Mouse (Mus musculus) G1E-ER4 (cell line): Measurements from ENCODE around the gene Gli2. TPM values are rescaled to one million over a fixed set of nuclear protein-coding genes. Genes with fewer than 3 reads are reported as not detected.

Source experiments
- GATA1 ChIP-seq: IDR thresholded peaks from one replicate; pipeline ENCODE4 v1.8.0; 2012; ENCODE audit warnings: low read length, inconsistent platforms
- polyA plus RNA-seq: library from polyadenylated mRNA; stranded (reverse); fragments of >175 nt; gene quantifications from 2 replicates; pipeline ENCODE4 v1.2.3, GENCODE M21; 2012

Gene Gli2
- polyA plus RNA-seq, 1 experiment: not detected

- TF ChIP-seq GATA1: no peak
These were observed 70.6 kb downstream of the Gli2 start for GRCm38 (mm10) chr1:118982805-118983211.

- no peak for TF ChIP-seq GATA1
These were observed 71.2 kb downstream of the Gli2 start for GRCm38 (mm10) chr1:118981943-118982804.

DNA sequence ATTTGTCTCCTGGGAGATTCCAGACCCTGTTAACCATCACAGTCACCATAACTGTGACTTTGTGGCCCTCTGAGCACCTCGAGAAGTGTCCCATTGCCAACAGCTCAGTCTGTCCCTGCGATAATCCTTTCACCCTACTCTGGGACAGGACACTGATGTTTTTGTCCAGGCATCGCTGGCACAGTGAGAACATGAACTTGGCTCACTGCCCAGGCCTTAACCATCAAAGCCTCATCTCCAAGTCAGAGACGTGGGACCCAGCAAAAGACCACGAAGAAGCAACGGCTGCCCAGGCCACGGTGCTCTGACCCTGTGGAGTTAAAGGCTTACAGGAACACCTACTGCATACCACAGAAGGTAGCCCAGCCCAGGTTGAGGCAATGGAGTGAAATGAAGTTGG, 72.8 kb downstream of the Gli2 start:
- no peak for TF ChIP-seq GATA1

DNA sequence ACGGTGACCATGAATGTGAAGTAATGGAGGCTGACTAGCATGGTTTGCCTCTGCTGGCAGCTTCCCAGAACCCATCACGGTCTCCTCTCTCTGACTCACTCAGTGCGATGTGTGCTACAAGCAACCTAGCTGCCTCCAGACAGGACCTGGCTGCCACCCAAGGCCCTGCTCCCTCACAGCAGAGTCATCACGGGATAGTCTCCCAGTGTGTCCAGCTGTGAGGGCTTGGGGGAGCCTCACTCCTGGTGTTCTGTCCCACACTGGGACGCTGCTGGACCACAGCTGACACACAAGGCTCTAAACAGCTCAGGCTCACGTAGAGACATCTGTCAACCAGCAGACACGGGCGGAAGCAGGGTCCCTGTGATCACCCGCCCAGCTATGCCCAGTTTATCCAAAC, 76.8 kb downstream of the Gli2 start:
- TF ChIP-seq GATA1: no peak

- TF ChIP-seq GATA1: no peak
These were observed 78.0 kb downstream of the Gli2 start for GRCm38 (mm10) chr1:118975376-118975775.

DNA sequence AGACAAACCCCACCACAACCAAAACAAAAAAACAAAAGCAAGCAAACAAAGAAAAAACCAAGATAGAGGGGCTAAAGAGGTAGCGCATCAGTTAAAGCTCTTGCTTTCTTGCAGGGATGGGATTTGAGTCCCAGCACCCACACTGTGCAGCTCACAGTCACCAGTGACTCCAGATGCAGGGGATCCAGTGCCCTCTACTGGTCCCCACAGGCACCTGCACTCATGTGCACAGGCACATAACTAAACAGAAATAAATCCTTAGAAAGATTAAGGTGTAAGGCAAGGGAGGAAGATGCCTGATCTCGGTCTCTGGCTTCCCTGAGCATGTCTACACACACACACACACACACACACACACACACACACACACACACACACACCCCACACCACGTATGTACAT, 83.4 kb downstream of the Gli2 start:
- TF ChIP-seq GATA1: no peak

DNA sequence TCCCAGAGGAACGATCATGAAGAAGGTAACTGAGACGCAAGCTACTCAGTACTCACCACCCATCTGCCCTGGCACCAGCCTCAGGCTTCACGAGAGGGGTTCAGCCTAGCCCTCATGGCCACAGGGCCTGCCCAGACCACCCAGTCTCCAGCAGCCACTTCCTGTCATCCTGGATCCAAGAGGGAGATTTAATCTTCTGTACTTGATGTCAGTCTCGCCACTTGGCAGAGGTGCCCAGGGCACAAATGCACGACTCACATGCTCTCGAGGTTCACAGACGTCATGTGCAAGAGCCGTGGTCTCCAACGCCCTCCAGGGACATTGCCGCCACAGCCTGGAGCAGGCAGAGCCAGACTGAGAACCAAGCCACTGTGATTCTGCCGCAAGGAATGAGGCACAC, 84.0 kb downstream of the Gli2 start:
- no peak for TF ChIP-seq GATA1

DNA sequence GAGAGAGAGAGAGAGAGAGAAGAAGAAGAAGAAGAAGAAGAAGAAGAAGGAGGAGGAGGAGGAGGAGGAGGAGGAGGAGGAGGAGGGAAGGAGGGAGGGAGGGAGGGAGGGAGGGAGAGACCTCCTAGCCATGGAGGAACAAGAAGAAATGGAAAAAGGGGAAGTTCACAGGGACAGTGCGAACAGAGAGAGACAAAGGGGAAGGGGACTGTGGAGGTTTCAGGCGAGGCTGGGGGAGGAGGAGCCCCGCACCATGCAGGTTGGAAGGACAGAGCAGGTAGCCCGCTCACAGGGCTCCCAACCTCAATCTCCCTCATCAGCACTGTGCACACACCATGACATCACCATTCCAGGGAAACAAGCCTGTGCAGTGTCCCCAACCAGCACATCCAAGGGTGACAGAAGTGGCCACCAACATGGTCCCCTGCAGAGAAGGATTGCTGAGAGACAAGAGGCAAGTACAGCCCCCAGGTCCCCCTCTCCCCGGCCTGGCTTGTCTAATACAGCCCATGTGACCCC, 84.7 kb downstream of the Gli2 start:
- no peak for TF ChIP-seq GATA1

- TF ChIP-seq GATA1: no peak
These were observed 85.4 kb downstream of the Gli2 start for GRCm38 (mm10) chr1:118967976-118968375.

GRCm38 (mm10) chr1:118967281-118967680, 86.1 kb downstream of the Gli2 start:
- TF ChIP-seq GATA1: no peak

DNA sequence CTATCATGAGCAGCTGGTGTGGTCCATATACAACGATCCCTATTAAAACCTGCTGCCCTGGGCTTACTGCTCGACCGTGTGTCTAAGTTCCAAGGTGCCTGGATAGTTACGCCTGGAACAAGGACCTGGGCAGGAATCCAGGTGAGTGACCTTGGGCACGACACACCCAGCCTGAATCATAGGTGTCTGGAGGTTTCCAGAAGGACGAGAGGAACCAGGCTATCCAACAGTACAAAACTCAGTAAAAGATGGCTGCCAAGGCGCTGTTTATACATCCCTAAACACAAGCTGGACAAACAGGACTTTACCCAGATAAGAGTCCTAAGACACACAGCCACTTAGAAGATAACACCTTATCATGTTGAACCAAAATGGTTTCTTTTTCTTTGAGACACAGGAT, 94.8 kb downstream of the Gli2 start:
- no peak for TF ChIP-seq GATA1

GRCm38 (mm10) chr1:118955791-118956190, 97.6 kb downstream of the Gli2 start:
- TF ChIP-seq GATA1: no peak

DNA sequence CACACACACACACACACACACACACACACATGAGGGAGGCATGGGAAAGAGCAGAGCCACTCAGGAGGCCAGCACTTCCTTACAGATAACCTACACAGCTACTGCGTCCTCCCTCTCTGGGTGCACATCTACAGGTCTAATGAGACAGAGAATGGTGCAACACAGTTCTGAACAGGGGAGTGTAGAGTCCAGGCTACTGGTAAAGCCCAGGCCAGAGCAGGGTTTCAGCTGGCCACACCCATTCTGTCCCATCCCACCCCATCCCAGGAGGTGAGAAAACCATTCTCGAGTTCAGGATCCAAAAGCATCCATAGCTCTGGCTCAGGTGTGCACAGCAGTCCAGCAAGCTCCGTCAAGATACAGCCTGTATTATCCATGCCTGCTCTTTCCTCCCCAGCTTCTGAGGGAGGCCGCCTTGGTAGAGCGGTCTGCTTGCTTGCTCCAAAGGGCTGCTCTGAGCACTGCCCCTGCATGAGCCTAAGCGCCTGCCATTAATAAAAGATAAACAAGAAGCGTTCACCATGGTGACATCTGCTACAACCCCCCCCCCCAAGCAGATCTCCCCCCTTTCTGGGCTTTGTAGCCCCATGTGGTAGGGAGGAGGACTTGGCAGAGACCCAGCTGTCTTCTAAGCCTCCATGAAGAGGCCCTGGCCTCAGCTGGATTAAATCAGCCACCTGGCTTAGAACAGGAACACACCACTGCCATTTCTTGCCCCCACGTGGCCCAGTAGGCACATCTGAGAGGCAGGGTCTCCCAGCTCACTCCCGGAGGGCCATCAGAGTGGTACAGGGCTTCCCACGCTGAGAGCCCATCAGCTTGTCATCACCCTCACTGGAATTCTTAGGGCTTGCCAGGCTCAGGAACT, 98.8 kb downstream of the Gli2 start:
- no peak for TF ChIP-seq GATA1

- TF ChIP-seq GATA1: no peak
These were observed 100.4 kb downstream of the Gli2 start for GRCm38 (mm10) chr1:118953031-118953430.

DNA sequence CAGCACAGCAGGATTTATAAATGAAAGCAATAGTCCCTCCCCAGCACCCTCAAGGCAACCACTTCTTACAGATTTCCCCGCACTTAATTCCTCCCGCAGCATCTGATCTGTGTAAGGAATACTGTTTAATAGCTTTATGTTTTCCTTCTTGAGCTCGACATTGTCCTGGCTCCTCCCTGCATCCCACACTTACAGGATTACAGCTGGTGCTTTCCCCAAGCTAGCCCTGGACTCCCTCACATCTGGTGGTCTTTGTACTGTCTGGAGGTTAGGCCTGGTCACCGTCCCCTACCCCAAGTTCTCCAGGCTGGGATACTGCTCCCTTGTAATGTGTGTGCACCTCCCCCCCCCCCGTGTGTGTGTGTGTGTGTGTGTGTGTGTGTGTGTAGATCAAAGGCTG, 101.1 kb downstream of the Gli2 start:
- no peak for TF ChIP-seq GATA1

DNA sequence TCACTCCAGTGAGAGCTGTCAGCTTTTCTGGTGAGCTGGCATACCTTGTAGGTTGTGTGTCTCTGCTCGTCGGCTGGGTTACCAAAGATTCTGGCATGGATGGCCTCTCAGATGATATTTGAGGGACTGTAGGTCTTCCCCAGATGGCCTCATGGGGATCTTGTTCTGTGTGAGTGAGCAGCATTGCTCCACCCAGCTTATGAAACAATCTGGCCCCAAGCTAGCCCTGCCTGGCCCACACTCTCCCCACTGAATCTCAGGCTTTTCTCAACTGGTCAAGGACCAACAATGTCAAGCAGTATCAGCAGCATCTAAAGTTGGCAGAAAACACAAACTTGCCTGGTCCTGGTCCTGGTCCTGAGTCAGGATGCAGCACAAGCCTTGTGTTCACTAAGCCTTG, 105.0 kb downstream of the Gli2 start:
- TF ChIP-seq GATA1: no peak
